Mouse (Mus musculus): ENCODE measurements at regions not wholly inside any gene's neighbourhood (a gene's known extent, or its start where the extent isn't known, plus 50 kb on each side); places are given as distances from the start of the nearest gene placed in this dataset.

DNA sequence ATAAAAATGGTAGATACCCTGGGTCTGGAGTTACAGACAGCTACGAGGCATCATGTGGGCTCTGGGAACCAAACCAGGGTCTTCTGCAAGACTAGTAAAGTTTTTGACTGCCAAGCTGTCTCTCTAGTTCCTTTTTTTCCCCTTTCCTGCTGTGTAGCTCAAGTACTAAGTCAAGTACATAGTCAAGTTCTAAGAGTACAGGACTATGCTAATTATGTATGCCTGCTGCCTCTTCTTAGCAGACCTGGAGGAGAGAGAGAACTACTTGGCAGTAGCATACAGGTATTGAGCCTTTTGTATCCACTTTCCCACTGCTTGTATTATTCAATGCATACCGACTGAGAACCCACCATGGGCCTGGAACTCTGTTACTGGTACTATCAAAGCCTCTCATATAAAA lies 166.4 kb upstream of the Sel1l start:
- TF ChIP-seq HCFC1 (IDR thresholded peaks at IDR 0.05; ENCODE audit: borderline replicate concordance, insufficient read depth, low read length) (no peak), ZC3H11A (IDR thresholded peaks at IDR 0.05; ENCODE audit: borderline replicate concordance, low read depth, low read length) (no peak), ZNF384 (IDR thresholded peaks at IDR 0.05; ENCODE audit: low read depth, low read length) (no peak), CHD2 (IDR thresholded peaks at IDR 0.05; ENCODE audit: low read depth, low read length) (no peak)

Data from ES-E14 (cell line).